Mouse (Mus musculus) cerebellum, adult 18-20 months (tissue): ENCODE results near the gene 4921509C19Rik.
"Not testable (repeated sequence)": the region's sequence is repeated elsewhere in the genome, so short reads cannot be mapped to it uniquely, and the experiment has no call there.

Source experiments
- DNase-seq, 2 experiments: peaks; one replicate each; pipeline ENCODE4 v3.0.0; 2021

The 4921509C19Rik gene

DNA sequence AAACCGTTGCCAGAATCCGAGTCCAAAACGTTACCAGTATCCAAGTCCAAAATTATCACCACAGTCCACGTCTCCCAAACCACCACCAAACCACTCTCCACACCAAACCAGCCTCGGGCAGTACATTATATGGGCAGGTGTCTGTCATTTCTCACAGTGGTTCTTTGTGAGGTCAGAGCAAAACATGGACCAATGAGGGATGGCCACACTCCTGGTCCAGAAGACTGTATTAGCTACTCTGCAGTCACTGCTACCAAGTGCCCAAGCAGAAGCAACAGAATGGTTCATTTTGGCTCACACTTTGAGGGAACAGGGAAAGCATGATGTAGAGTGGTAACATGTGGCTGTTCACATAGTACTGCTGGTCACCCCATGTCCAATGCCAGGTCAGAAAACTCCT is at the start of gene 4921509C19Rik:
TSS of gene 4921509C19Rik (minus strand) at position 101 of the 400 bp plus-strand sequence.
- not testable (repeated sequence) for DNase-seq

DNA sequence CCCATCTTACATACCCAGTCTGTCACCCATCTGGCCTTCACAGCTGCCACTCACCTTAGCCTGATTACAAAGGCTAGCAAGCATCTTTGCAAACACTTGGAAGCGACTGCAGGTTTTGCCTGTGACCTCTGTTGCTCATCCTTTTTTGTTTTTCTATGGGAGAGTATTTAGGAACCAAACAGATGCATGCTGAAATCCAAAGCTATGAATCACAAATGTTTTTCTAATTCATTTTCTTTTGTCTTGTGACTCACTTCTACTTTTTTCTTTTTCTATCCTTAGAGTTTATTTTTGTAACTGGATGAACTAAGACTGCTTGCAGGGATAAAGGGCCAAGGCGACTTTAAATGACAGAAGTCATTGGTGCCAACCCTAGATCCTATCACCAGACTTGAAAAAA is 49.6 kb upstream of the 4921509C19Rik start:
- DNase-seq: no peak

DNA sequence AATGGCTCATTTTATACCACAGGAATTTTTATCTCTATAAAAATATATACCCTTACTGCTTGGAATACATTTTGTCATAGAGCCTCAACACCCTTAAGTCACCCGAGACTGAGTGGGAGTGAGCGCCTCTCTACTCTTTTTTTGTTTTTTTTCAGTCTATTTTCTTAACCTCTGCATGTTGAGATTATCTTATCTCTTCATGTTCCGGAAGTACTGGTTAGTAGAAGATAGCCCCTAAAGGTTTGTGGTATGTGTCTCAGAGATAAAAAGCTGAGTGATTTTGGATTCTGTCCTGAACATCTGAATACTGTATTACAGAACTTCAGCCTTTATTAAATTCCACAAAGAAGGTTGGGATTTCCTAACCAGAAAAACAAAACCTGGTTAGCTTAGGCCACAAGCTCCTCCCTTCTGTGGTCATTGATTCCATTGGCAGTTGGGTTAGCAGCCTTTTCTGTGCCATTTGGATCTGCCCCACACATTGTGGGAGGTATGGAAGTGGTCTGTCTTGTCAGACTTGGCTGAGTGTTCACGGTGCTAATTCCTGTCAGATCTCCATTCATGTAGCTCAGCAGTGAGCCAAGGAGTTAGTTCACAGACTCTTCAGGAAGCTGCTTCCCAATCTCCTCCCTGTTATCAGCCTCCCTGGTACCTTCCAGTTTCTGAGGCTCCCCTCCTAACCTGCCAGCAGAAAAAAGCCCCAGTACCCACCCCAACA is 48.5 kb upstream of the 4921509C19Rik start:
- no peak for DNase-seq

DNA sequence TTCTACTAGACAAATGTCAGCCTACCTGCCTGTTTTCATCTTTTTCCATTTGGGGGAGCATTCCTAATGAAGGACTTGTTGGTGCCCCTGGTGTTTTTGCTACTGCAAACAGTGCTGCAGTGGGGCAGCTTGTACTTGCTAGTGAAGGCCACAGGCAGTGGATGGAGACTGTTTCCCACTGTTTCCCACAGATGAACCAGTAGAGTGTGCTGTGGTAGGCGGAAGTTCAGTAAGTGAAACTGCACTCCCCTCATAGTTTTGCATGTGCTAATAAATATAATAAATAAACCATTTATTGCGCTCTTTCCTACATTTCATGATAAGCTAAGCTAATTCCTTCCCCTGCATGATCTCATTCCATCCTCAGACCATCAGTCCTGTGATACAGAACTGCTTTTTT is 43.0 kb upstream of the 4921509C19Rik start:
- DNase-seq: no peak

DNA sequence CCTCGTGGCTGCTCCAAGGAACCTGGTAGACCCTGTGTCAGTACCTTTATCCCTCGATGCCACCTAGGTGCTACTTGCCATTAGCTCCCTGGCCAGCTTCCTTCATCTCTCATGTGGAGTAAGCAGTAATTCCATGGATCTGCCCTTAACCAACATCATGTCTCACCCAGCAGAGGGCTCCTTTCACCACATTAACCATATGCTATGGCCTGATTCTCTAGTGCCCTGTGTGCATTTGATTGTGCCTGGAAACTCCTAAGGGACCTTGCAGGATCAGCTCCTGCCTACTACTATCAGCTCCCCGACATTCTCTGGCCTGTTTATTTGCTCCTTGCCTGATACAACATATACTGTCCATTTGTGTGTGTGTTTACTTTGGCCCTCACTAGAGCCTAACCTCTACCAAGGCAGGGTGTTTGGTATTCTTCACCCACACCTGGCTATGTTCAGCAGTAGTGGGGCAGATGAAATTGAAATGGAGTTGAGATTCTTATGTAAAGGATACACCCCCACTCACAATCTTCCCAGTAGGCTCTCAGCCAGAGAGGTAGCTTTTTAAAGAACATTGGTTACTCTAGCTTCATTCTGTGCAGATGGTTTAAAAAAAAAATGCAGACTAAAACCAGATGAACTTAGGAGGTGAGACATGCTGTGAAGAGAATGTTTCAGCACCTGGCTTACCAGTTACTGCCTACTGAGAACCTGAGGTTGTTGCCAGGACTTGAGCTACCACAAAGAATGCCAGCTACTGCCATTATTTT is 37.8 kb upstream of the 4921509C19Rik start:
- DNase-seq: no peak

DNA sequence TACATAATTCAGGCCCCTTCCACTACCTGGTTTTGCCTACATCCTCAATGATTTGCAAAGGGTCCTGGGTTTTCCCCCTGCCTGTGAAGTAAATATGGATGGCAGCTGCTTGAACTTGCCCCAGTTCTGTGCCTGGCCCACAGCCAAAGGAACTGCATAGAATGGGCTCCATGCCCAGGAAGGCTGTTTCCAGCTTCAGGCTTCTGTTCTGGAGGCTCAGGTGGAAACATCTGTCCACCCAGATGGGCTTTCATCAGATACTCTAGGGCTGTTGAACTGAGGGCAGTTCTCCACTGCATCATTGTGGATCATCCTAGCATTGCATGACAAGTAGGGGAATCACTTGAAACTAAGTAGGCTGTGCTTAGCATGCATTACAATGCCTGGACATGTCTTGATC is 36.2 kb upstream of the 4921509C19Rik start:
- peak; percentile 42 to 43 for DNase-seq

DNA sequence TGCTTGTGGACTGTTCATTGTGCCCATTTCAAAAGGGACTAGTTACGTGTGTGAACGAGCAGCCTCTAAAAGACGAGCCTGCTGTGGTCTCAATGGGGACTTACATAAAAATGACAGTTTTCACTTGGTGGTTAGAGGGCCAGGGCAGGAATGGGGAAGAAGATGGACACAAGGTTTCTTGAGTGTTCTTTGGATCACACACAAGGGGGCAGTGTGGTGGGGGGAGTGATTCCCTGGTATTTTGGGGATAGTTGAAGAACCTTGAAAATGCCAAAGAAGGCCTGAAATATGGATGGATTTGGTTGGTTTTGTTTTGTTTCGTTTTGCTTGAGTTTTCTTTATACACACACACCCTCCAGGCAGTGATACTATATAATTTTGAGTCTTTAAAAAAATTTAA is 28.3 kb upstream of the 4921509C19Rik start:
- DNase-seq: no peak

DNA sequence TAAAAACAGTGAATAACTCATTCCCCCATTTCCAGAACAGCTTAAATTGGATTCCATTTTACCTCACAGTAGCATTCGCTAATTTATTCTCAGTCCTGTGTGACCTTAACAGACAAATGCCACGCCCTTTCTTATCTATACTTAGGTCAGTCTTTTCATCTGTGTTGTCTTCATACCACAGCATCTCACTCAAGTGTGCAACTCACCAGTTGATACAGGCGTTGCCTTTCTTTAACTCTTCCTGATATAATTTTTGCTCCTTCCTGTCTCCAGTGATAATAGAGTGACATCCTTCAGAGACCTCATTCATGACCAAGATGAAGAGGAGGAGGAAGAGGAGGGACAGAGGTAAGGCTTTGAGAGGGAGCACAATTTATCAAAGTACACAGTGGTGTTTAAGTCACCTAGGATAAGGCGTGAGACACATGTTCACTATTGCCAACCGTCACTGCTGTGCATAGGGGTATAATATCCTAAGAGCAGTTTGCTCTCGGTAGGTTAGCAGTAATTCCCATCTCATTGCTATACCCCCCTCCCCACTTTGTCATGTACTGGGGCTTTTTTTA is 24.6 kb upstream of the 4921509C19Rik start:
- no peak for DNase-seq

DNA sequence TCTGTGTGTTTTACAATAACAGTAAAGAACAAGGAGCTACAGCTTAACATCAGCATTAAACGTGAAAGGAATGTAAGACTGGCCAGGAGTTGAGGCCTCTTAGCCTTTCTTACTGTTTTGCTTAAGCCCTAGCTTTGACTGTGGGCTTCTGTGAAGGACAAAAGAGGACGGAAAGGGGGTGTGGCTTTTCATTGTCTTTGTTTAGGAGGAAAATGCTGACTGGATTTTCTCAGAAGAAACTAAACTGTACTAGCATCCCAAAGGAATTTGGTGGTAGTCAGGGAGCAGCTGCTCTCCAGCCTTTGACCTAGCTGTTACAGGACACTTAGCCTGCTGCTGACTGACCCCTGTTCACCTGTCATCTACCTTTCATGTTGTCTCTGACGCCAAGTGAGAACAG is 22.4 kb upstream of the 4921509C19Rik start:
- no peak for DNase-seq

DNA sequence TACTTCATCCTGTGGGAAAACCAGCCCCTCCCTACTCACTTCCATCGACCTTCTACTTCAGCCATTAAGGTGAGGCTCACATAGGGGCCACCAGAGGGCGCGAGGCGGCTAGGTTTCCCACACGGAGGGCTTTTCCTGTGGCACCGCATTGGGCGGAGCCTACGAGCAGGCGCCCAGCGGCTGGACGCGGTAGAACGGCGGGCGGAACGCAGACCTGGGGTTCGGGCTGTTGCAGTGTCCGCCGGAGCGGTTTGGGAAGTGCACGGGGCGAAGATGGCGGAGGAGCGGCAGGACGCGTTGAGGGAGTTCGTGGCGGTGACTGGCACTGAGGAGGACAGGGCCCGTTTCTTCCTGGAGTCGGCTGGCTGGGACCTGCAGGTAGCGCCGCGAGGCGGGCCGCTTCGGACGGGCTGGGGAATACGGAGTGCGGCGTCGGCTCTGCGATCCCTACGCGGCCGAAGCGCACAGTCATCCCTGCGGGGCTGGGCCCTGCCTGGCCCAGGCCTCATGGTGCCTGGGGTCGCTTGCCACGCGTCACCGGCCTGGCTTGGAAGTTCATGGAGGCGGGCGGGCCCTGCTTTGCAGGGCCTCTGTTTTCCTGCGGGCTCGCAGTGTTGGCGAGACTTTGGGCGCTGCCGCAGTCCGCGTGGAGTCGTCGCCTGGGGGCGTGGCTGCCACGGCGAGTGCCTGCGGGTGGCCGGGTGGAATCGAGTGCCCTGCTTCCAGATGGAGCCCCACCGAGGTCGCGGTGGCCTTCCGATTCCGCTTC is 18.3 kb upstream of the 4921509C19Rik start, which contains the start of gene Nsfl1c:
TSS of gene Nsfl1c (plus strand) at position 148 of the 769 bp plus-strand sequence.
- DNase-seq: peak; percentile 91 to 97

DNA sequence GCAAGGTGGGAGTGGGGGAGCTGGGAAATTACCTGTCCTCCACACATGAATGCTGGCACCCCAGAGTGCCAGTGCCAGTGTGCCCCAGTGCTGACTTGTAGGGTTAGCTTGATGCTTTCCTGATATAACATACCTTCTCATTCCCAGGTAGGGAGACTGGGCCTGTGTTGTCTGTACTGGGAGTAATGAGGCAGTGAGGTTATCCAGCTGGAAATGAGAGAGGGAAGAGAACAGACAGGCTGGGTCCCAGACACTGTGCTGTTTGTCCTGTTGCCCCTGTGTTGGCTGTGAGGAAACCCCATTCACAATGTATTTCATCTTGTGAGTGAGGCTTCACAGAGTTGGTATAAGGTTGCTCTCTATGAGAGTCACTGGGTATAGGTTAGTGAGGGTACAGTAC is 10.5 kb upstream of the 4921509C19Rik start:
- no peak for DNase-seq

DNA sequence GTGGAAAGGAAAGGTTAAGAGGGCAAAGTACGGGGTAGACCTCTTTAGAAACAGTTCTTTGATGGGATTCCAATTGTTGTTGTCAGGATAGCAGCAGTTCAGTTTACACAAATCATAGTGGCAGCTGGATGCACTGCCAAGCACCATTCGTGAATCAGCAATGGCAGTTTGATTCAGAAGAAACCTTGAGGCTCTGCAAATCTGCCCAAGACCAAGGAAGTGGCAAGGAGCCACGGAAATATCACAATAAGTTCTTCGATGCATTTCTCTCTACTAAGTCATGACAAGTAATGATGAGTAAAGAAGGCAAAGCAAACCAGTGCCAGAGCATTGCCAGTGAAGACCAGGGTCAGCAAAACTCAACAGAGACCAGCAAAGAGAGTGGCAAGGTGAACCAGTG is 41.0 kb downstream of the 4921509C19Rik start:
- DNase-seq: not testable (repeated sequence)

DNA sequence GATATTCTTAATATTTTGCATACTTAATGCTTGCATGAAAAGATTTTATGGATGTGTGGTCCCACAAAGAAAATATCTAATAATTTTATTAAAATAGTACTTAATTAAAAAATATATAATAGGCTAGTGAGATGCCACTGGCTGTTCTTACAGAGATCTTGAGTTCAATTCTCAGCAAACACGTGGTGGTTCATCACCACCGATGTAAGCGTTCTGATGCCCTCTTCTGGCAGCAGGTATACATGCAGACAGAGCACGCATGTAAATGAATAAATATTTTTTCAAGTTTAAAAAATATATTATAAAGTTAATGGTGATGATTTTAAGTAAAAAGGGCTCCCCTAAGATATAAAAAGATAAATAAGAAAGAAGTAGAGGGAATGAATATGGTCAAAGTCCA is 41.8 kb downstream of the 4921509C19Rik start:
- peak in 1 of 2 experiments; percentile 4 for DNase-seq
